Mouse (Mus musculus): ENCODE results near the gene Olfr157. TPM values are rescaled to one million over a fixed set of nuclear protein-coding genes. Genes with fewer than 3 reads are reported as not detected.

The Olfr157 gene
- polyA plus RNA-seq, 1 experiment from 2014 or later, result not detected

Other genes starting within 250 kb of the Olfr157 start
- gene Npr2, start 208.3 kb downstream of the Olfr157 start, polyA plus RNA-seq (2016; fragmentation: Nextera tagmentation; extraction: Ambion mirVana), result 5.4 and 6.2 TPM in 2 replicates
- gene Spag8, start 186.6 kb downstream of the Olfr157 start, polyA plus RNA-seq (2016; fragmentation: Nextera tagmentation; extraction: Ambion mirVana), result 1.9 and 2.9 TPM in 2 replicates
- gene Hint2, start 183.7 kb downstream of the Olfr157 start, polyA plus RNA-seq (2016; fragmentation: Nextera tagmentation; extraction: Ambion mirVana), result 66.0 and 69.7 TPM in 2 replicates
- 4.2 and 4.3 TPM in 2 replicates for gene Tmem8b, start 171.2 kb downstream of the Olfr157 start, polyA plus RNA-seq (2016; fragmentation: Nextera tagmentation; extraction: Ambion mirVana)
- gene Fam221b, start 171.1 kb downstream of the Olfr157 start, polyA plus RNA-seq (2016; fragmentation: Nextera tagmentation; extraction: Ambion mirVana), result 1.6 and 1.7 TPM in 2 replicates
- not detected in 2 replicates for gene Olfr70, start 139.4 kb downstream of the Olfr157 start, polyA plus RNA-seq (2016; fragmentation: Nextera tagmentation; extraction: Ambion mirVana)
- gene Olfr71, start 129.9 kb downstream of the Olfr157 start, polyA plus RNA-seq (2016; fragmentation: Nextera tagmentation; extraction: Ambion mirVana), result not detected in 2 replicates
- 0.16 and 0.31 TPM in 2 replicates for gene Hrct1, start 113.0 kb downstream of the Olfr157 start, polyA plus RNA-seq (2016; fragmentation: Nextera tagmentation; extraction: Ambion mirVana)
- gene Spaar, start 110.2 kb downstream of the Olfr157 start, polyA plus RNA-seq (2016; fragmentation: Nextera tagmentation; extraction: Ambion mirVana), result 0.07 TPM in 1 of 2 replicates, not detected in the other
- not detected in 2 replicates for gene Olfr159, start 69.2 kb downstream of the Olfr157 start, polyA plus RNA-seq (2016; fragmentation: Nextera tagmentation; extraction: Ambion mirVana)
- gene Olfr156, start 16.3 kb downstream of the Olfr157 start, polyA plus RNA-seq (2016; fragmentation: Nextera tagmentation; extraction: Ambion mirVana), result not detected in 2 replicates
- gene Olfr155, start 11.4 kb upstream of the Olfr157 start, polyA plus RNA-seq (2016; fragmentation: Nextera tagmentation; extraction: Ambion mirVana), result not detected in 2 replicates
- 9.4 and 11.2 TPM in 2 replicates for gene Reck, start 35.3 kb upstream of the Olfr157 start, polyA plus RNA-seq (2016; fragmentation: Nextera tagmentation; extraction: Ambion mirVana)
- gene Glipr2, start 117.2 kb upstream of the Olfr157 start, polyA plus RNA-seq (2016; fragmentation: Nextera tagmentation; extraction: Ambion mirVana), result 52.7 and 52.8 TPM in 2 replicates
- gene Ccin, start 143.3 kb upstream of the Olfr157 start, polyA plus RNA-seq (2016; fragmentation: Nextera tagmentation; extraction: Ambion mirVana), result not detected in 2 replicates
- 176 and 179 TPM in 2 replicates for gene Clta, start 164.3 kb upstream of the Olfr157 start, polyA plus RNA-seq (2016; fragmentation: Nextera tagmentation; extraction: Ambion mirVana)
- gene Gne, start 244.0 kb upstream of the Olfr157 start, polyA plus RNA-seq (2016; fragmentation: Nextera tagmentation; extraction: Ambion mirVana), result 18.0 and 19.2 TPM in 2 replicates

Data from forebrain, embryonic 10.5 days (tissue).